Mouse (Mus musculus) CH12F3 (cell line): ENCODE data around the gene Rbms3.

ENCODE experiments used
- in situ Hi-C: fragments of 300-500 bp; cut with MboI; formaldehyde crosslinking; loops from 2 replicates; pipeline ENCODE4 v1.14.3; 2020; ENCODE audit warnings: low sequenced_read_pairs

The Rbms3 gene

GRCm38 (mm10) chr9:116674191-116674590, 955.5 kb downstream of the Rbms3 start:
- in situ Hi-C loops, result no loop called here

GRCm38 (mm10) chr9:116661026-116661425, 968.7 kb downstream of the Rbms3 start:
- in situ Hi-C loops, result no loop called here

- in situ Hi-C loops, result no loop called here
Measured at GRCm38 (mm10) chr9:116659936-116660335, 969.8 kb downstream of the Rbms3 start.

GRCm38 (mm10) chr9:116657141-116657540, 972.6 kb downstream of the Rbms3 start:
- in situ Hi-C loops, result no loop called here

- in situ Hi-C loops, result no loop called here
Measured at GRCm38 (mm10) chr9:116651414-116651813, 978.3 kb downstream of the Rbms3 start.

- in situ Hi-C loops, result no loop called here
Measured at GRCm38 (mm10) chr9:116649955-116650354, 979.8 kb downstream of the Rbms3 start.

GRCm38 (mm10) chr9:116649086-116649792, 980.5 kb downstream of the Rbms3 start:
- in situ Hi-C loops, result no loop called here

GRCm38 (mm10) chr9:116644616-116645015, 985.1 kb downstream of the Rbms3 start:
- in situ Hi-C loops, result no loop called here

GRCm38 (mm10) chr9:116640302-116640679, 989.4 kb downstream of the Rbms3 start:
- in situ Hi-C loops, result no loop called here

GRCm38 (mm10) chr9:116639597-116640301, 990.0 kb downstream of the Rbms3 start:
- in situ Hi-C loops, result no loop called here

- in situ Hi-C loops, result no loop called here
Measured at GRCm38 (mm10) chr9:116633786-116634185, 995.9 kb downstream of the Rbms3 start.

GRCm38 (mm10) chr9:116633075-116633474, 996.6 kb downstream of the Rbms3 start:
- in situ Hi-C loops, result no loop called here

- in situ Hi-C loops, result no loop called here
Measured at GRCm38 (mm10) chr9:116631816-116632215, 997.9 kb downstream of the Rbms3 start.

GRCm38 (mm10) chr9:116630805-116631204, 998.9 kb downstream of the Rbms3 start:
- in situ Hi-C loops, result no loop called here

GRCm38 (mm10) chr9:116620434-116620833, 1009.3 kb downstream of the Rbms3 start:
- in situ Hi-C loops, result no loop called here

- in situ Hi-C loops, result no loop called here
Measured at GRCm38 (mm10) chr9:116618886-116619285, 1010.8 kb downstream of the Rbms3 start.

GRCm38 (mm10) chr9:116613276-116613675, 1016.4 kb downstream of the Rbms3 start:
- in situ Hi-C loops, result no loop called here

GRCm38 (mm10) chr9:116596046-116596445, 1033.7 kb downstream of the Rbms3 start:
- in situ Hi-C loops, result no loop called here

- in situ Hi-C loops, result no loop called here
Measured at GRCm38 (mm10) chr9:116592486-116592885, 1037.2 kb downstream of the Rbms3 start.

GRCm38 (mm10) chr9:116591071-116591470, 1038.6 kb downstream of the Rbms3 start:
- in situ Hi-C loops, result no loop called here

- in situ Hi-C loops, result no loop called here
Measured at GRCm38 (mm10) chr9:116569680-116570079, 1060.0 kb downstream of the Rbms3 start.

GRCm38 (mm10) chr9:116566711-116567110, 1063.0 kb downstream of the Rbms3 start:
- in situ Hi-C loops, result no loop called here
